Mouse (Mus musculus) thymus, adult 2 months (tissue): Measurements from ENCODE around the gene Gm49366.

Source experiments
- CTCF ChIP-seq: fragments of 200-500 bp; IDR thresholded peaks from 2 replicates; pipeline ENCODE4 v1.5.1; 2012; ENCODE audit warnings: mild to moderate bottlenecking, control low read depth, low read length, moderate library complexity, borderline replicate concordance; ENCODE audit not compliant: control insufficient read depth, poor library complexity, insufficient read depth; ENCODE audit errors: extremely low read depth
- POLR2A ChIP-seq: fragments of 200-500 bp; IDR thresholded peaks from 2 replicates; pipeline ENCODE4 v1.6.1; 2012; ENCODE audit warnings: mild to moderate bottlenecking, low read length, control low read depth, moderate library complexity; ENCODE audit not compliant: control insufficient read depth, poor library complexity, insufficient read depth; ENCODE audit errors: extremely low read depth

- TF ChIP-seq POLR2A (no peak), CTCF (no peak)
These were observed 25.9 kb downstream of the Gm49366 start for GRCm38 (mm10) chr12:84064621-84065020.
